In genomic region chr12:35050501-35050900, GRCm38 (mm10) we compare ENCODE assay signal across 31 mouse cellular contexts. TPM values are rescaled to one million over a fixed set of nuclear protein-coding genes. Genes with fewer than 3 reads are reported as not detected.
DNase-seq lines count a peak whose midpoint lies in the region; ATAC-seq and TF ChIP-seq lines count a peak whose summit lies in the region.
"Had no signal": no experiment of that assay in that cellular context is flagged by ENCODE, and none has a peak within 500 bp of the region (broad histone marks: within the 10 kb centered on the region; RNA-seq: fewer than 3 reads in every experiment).

No protein-coding gene starts in this region.

- no peak for TF ChIP-seq CTCF in brain, embryonic 14.5 days (IDR thresholded peaks at IDR 0.05; ENCODE audit: borderline replicate concordance, extremely low read depth, insufficient read depth, insufficient read length)

- peaks cover 7% of the 10 kb centered on the region for H3K4me1 ChIP-seq in limb, embryonic 14.5 days (ENCODE audit: control insufficient read depth, insufficient read depth, low read length)
- H3K4me1 ChIP-seq in limb, embryonic 10.5 days, result peaks cover 9% of the 10 kb centered on the region

- peak overlapping the region; percentile 21; the same call in 1 of the 2 replicates for H3K9ac ChIP-seq in limb, embryonic 14.5 days (ENCODE audit: low read depth, low read length, severe bottlenecking)
- H3K9ac ChIP-seq: embryonic facial prominence, embryonic 13.5 days; hindbrain, embryonic 15.5 days; limb, embryonic 12.5 days; liver, embryonic 14.5 days; lung, embryonic 14.5 days; midbrain, embryonic 15.5 days; neural tube, embryonic 12.5 days had no signal

- 72% methylated on average over 3 of the region's 3 CpGs for WGBS in limb, embryonic 14.5 days
- 83% methylated on average over 3 of the region's 3 CpGs for WGBS in limb, embryonic 10.5 days

- no peak overlapping the region for H3K27ac ChIP-seq in limb, embryonic 14.5 days (replicated peaks; ENCODE audit: low read depth, low read length)
- no peak overlapping the region for H3K27ac ChIP-seq in limb, embryonic 10.5 days
- H3K27ac ChIP-seq: embryonic facial prominence, embryonic 13.5 days; forebrain, embryonic 10.5 days; hindbrain, embryonic 10.5 days; hindbrain, embryonic 15.5 days; limb, embryonic 12.5 days; liver, embryonic 14.5 days; midbrain, embryonic 10.5 days; midbrain, embryonic 15.5 days; neural tube, embryonic 12.5 days had no signal

- DNase-seq in limb, embryonic 14.5 days (ENCODE audit: low spot score), result no peak
- DNase-seq in limb, embryonic 10.5 days (ENCODE audit: low spot score), result no peak
- DNase-seq in 3T3-L1 (ENCODE audit: low read depth, low spot score), result peak; percentile 7
- peak; percentile 69 for DNase-seq in 416B (ENCODE audit: low read depth)
- DNase-seq in brain, embryonic 14.5 days (ENCODE audit: low read depth), result peak; percentile 15
- DNase-seq in cerebellum, adult 9-10 months, result no peak
- DNase-seq: adrenal gland, adult 2 months; cerebellum, adult 11 months; cerebellum, adult 9-11 months; heart, adult 11 months; heart, postnatal 10 days; kidney, adult 11 months; kidney, postnatal 14 days; lung, embryonic 14.5 days; right cerebral cortex, adult 18-20 months; spleen, adult 18-20 months; thymus, adult 18-20 months; thymus, postnatal 25 days had no signal

- ATAC-seq in limb, embryonic 14.5 days (ENCODE audit: low FRiP score, low read depth), result no peak
- no peak for ATAC-seq in CD4-positive, CD25-positive, alpha-beta regulatory T cell, adult 4 months
- ATAC-seq: forebrain, embryonic 16.5 days; inflammation-experienced regulatory T-cells, adult 6 months; midbrain, embryonic 15.5 days had no signal

- no peaks in the 10 kb centered on the region for H3K27me3 ChIP-seq in limb, embryonic 14.5 days (ENCODE audit: control insufficient read depth, insufficient read depth, low read length)
- no peaks in the 10 kb centered on the region for H3K27me3 ChIP-seq in limb, embryonic 10.5 days (ENCODE audit: low read depth, poor library complexity, severe bottlenecking)
- H3K27me3 ChIP-seq: embryonic facial prominence, embryonic 13.5 days; hindbrain, embryonic 15.5 days; limb, embryonic 12.5 days; neural tube, embryonic 12.5 days had no signal

- no peaks in the 10 kb centered on the region for H3K36me3 ChIP-seq in limb, embryonic 14.5 days (ENCODE audit: control insufficient read depth, insufficient read depth, low read length)
- H3K36me3 ChIP-seq in limb, embryonic 10.5 days, result no peaks in the 10 kb centered on the region
- H3K36me3 ChIP-seq: embryonic facial prominence, embryonic 13.5 days; forebrain, embryonic 10.5 days; heart, embryonic 10.5 days; hindbrain, embryonic 10.5 days; hindbrain, embryonic 15.5 days; limb, embryonic 12.5 days; midbrain, embryonic 10.5 days; midbrain, embryonic 15.5 days; neural tube, embryonic 12.5 days had no signal

- H3K4me3 ChIP-seq in limb, embryonic 14.5 days (replicated peaks; ENCODE audit: low read length), result no peak overlapping the region
- H3K4me3 ChIP-seq in limb, embryonic 10.5 days, result no peak overlapping the region
- H3K4me3 ChIP-seq: embryonic facial prominence, embryonic 13.5 days; forebrain, embryonic 10.5 days; heart, embryonic 10.5 days; hindbrain, embryonic 10.5 days; hindbrain, embryonic 15.5 days; limb, embryonic 12.5 days; midbrain, embryonic 10.5 days; midbrain, embryonic 15.5 days; neural tube, embryonic 12.5 days had no signal

- H3K4me2 ChIP-seq in limb, embryonic 14.5 days (replicated peaks; ENCODE audit: low read depth, low read length, severe bottlenecking), result no peak overlapping the region
- H3K4me2 ChIP-seq: embryonic facial prominence, embryonic 13.5 days; hindbrain, embryonic 15.5 days; limb, embryonic 12.5 days; lung, embryonic 14.5 days; midbrain, embryonic 15.5 days; neural tube, embryonic 12.5 days had no signal

- no peaks in the 10 kb centered on the region for H3K9me3 ChIP-seq in limb, embryonic 14.5 days (ENCODE audit: control insufficient read depth, low read length)
- no peaks in the 10 kb centered on the region for H3K9me3 ChIP-seq in limb, embryonic 10.5 days (replicated peaks)
- H3K9me3 ChIP-seq: embryonic facial prominence, embryonic 13.5 days; forebrain, embryonic 10.5 days; heart, embryonic 10.5 days; hindbrain, embryonic 10.5 days; hindbrain, embryonic 15.5 days; limb, embryonic 12.5 days; midbrain, embryonic 10.5 days; midbrain, embryonic 15.5 days; neural tube, embryonic 12.5 days had no signal

- TF ChIP-seq POLR2A in limb, embryonic 14.5 days (IDR thresholded peaks at IDR 0.05; ENCODE audit: borderline replicate concordance, extremely low read depth, insufficient read depth, insufficient read length), result no peak
- no peak for TF ChIP-seq POLR2A in brain, embryonic 14.5 days (IDR thresholded peaks at IDR 0.05; ENCODE audit: borderline replicate concordance, extremely low read depth, insufficient read depth, insufficient read length, poor library complexity, severe bottlenecking)

RNA-seq across cellular contexts. Expression of gene Snx13, which starts 3.5 kb away (rescaled TPM):
- polyA plus RNA-seq in limb, embryonic 14.5 days (2012; rRNA removed), result 9.9 and 10.6 TPM in 2 replicates
- 25.4 and 28.0 TPM in 2 replicates for polyA plus RNA-seq in limb, embryonic 14.5 days (2014; fragmentation: Nextera tagmentation; extraction: Ambion mirVana)
- polyA plus RNA-seq in limb, embryonic 10.5 days (2016; fragmentation: Nextera tagmentation; extraction: Ambion mirVana), result 12.8 and 17.5 TPM in 2 replicates
- polyA plus RNA-seq in brain, embryonic 14.5 days (2012; rRNA removed), result 10.8 and 13.3 TPM in 2 replicates
- 10 to 100 TPM; 25.6 to 27.6 TPM for polyA plus RNA-seq in CD4-positive, CD25-positive, alpha-beta regulatory T cell, adult 4 months (2017; shearing (Covaris generic))

Comparison
In these comparisons a context has a peak if more than half of its experiments do, and no peak if none do; other contexts are left out.
1. DNase-seq: peak in 3T3-L1 (single experiment), 416B (single experiment) and brain, embryonic 14.5 days (single experiment); none in limb, embryonic 14.5 days (single experiment), limb, embryonic 10.5 days (single experiment) and cerebellum, adult 9-10 months (single experiment).